Mouse (Mus musculus) lung, postnatal 0 days (tissue): ENCODE measurements around the gene Dnmbp. TPM values are rescaled to one million over a fixed set of nuclear protein-coding genes. Genes with fewer than 3 reads are reported as not detected.

Experiments used
- ATAC-seq: fragments of 200-750 bp; cut with Nextera tagmentation; 2 replicates; pipeline ENCODE4 v1.8.0; 2017; ENCODE audit warnings: moderate library complexity
- DNase-seq: peaks from one replicate; pipeline ENCODE4 v3.0.0-alpha.2; 2016; ENCODE audit warnings: low spot score
- H3K27ac ChIP-seq: fragments of 300-500 bp; sonication (generic); 2 replicates; pipeline ENCODE4 v1.5.1; 2014; ENCODE audit warnings: antibody characterized with exemption, mild to moderate bottlenecking, low read length, mixed read lengths
- H3K27me3 ChIP-seq: fragments of 300-500 bp; sonication (generic); replicated peaks from 2 replicates; pipeline ENCODE4 v1.6.1; 2014; ENCODE audit warnings: low read length, mixed read lengths; ENCODE audit not compliant: insufficient read depth
- H3K36me3 ChIP-seq: fragments of 300-500 bp; sonication (generic); 2 replicates; pipeline ENCODE4 v1.6.1; 2014; ENCODE audit warnings: low read length, mixed read lengths; ENCODE audit not compliant: insufficient read depth
- H3K4me1 ChIP-seq: fragments of 300-500 bp; sonication (generic); 2 replicates; pipeline ENCODE4 v1.6.1; 2014; ENCODE audit warnings: antibody characterized with exemption, low read depth, low read length, mixed read lengths; ENCODE audit not compliant: insufficient read depth
- H3K4me2 ChIP-seq: fragments of 300-500 bp; sonication (generic); replicated peaks from 2 replicates; pipeline ENCODE4 v1.6.1; 2014; ENCODE audit warnings: low read depth, mild to moderate bottlenecking, low read length, moderate library complexity, mixed read lengths
- H3K4me3 ChIP-seq: fragments of 300-500 bp; sonication (generic); 2 replicates; pipeline ENCODE4 v1.5.1; 2014; ENCODE audit warnings: low read depth, low read length
- H3K9ac ChIP-seq: fragments of 300-500 bp; sonication (generic); replicated peaks from 2 replicates; pipeline ENCODE4 v1.6.1; 2014; ENCODE audit warnings: low read depth, mild to moderate bottlenecking
- H3K9me3 ChIP-seq: fragments of 300-500 bp; sonication (generic); 2 replicates; pipeline ENCODE4 v1.6.1; 2016; ENCODE audit warnings: low read length, mixed read lengths
- CTCF ChIP-seq: IDR thresholded peaks from 2 replicates; pipeline ENCODE4 v1.5.1; 2016; ENCODE audit warnings: antibody characterized with exemption, mild to moderate bottlenecking
- EP300 ChIP-seq: IDR thresholded peaks from 2 replicates; pipeline ENCODE4 v1.6.1; 2016; ENCODE audit warnings: antibody characterized with exemption, mild to moderate bottlenecking, control low read depth
- WGBS: fragments of 180-500 bp; shearing (Covaris S2); extraction: QIAGEN DNeasy Blood & Tissue Kit; methylation state at CpG from one replicate; pipeline ENCODE4 v1.1.7; 2014; 5-methylcytosine and 5-hydroxymethylcytosine counted together
- polyA plus RNA-seq: library from polyadenylated mRNA; unstranded; fragments of >200 nt; fragmentation: Nextera tagmentation; extraction: Ambion mirVana; gene quantifications from 2 replicates; pipeline ENCODE4 v1.2.1, GENCODE M21; 2015

The Dnmbp gene
- polyA plus RNA-seq = 10.0 and 10.2 TPM in 2 replicates

DNA sequence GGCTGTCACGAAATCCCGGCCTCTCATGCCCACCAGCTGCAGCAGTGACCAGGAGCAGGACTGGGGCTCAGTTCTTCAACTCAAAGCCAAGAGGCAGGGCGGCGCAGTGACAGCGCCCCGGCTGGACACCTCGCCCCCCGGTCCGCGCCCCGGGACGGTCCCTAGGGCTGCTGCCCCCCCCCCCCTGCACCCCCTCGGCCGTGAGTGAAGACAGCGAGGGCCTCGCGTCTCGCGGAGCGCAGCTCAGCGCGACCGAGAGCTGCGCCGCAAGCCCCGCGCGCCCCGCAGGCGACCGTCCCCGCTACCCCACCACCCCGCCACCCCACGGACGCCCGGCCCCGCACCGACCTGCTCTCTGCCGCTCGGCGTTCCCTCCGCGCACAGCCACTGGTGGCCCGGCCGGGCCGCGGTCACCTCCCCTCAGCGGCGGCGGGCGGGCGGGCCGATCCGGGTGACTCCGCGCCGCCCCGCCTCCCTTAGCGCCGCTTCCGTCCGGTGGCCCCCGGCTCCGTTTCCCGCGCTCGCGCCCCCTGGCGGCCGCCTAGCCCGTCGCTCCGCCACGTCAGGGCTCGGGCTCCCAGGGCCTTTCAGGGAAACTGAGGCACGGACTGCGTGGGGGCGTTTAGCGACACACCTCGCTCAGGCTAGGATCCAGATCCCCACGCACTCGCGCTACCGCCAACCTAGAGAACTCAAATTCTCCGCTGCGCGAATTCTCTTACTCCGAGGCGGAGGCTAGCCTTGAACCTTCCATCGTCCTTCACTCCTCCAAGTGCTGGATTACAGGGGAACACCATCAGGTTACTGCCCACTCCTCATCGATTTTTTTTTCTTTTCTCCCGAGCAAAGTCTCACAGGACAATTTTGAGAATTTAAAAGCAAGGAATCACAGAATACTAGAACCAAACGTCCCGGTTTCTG is at the start of gene Dnmbp:
TSS of gene Dnmbp (minus strand) at position 423 of the 921 bp plus-strand sequence.
- peaks cover 9% of the 10 kb centered on the region for H3K4me1 ChIP-seq
- no peaks in the 10 kb centered on the region for H3K9me3 ChIP-seq
- H3K4me3 ChIP-seq = peak within 1 kb of the TSS; percentile 78
- ATAC-seq (peak; percentile 97), DNase-seq (peak; percentile 92)
- H3K4me2 ChIP-seq = peak within 1 kb of the TSS; percentile 65
- 7% methylated on average over 56 of the region's 94 CpGs for WGBS
- H3K36me3 ChIP-seq = no peaks in the 10 kb centered on the region
- H3K27me3 ChIP-seq = no peaks in the 10 kb centered on the region
- H3K27ac ChIP-seq = peak within 1 kb of the TSS; percentile 81
- peak within 1 kb of the TSS; percentile 58 for H3K9ac ChIP-seq
- TF ChIP-seq EP300 = no peak
- peak; percentile 85 for TF ChIP-seq CTCF

DNA sequence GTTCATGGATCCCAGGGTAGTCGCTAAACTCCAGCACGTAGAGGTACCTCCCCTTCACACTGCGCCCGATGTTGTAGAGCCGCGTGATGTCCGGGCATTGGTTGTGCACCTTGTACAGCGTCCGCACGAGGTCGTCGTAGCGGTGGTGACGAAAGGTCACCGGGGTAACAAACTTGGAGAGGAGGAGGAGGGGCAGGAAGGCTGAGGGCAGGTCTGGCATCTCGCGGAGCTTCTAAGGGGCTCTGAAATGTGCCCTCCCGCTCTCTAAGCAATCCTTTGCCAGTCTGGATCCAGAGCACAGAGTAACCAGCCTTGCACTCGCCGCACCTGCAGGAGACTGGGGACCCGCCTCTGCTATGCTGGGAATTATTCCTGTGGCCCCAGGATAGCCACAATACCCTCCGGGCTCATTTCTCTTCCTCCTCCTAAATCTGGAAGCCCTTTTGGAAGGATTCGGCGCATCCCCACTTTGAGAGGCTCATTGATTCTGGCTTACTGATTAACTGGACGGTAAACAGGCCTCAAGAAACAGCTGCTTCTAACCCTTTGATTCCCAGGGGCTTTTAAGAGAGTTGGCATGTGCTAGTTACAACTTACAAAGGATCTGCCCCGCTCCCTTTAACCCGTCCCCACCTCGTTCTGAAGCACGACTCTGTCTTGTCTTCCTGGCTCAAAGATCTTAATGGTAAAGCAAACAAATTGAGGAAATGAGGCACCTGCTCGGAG is 46.2 kb upstream of the Dnmbp start, which contains the start of gene Cpn1:
TSS of gene Cpn1 (minus strand) at position 488 of the 726 bp plus-strand sequence.
- H3K27ac ChIP-seq = no peak within 1 kb of the TSS

DNA sequence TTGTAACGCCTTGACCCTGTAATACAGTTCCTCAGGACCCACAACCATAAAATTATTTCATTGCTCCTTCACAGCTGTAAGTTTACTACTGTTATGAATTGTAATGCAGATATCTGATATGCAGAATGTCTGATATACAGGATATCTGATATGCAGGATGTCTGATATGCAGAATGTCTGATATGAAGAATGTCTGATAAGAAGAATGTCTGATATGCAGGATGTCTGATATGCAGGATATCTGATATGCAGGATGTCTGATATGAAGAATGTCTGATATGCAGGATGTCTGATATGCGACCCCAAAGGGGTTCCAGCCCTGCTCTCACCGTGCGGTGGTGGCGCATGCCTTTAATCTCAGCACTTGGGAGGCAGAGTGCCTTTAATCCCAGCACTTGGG is 42.0 kb upstream of the Dnmbp start:
- Histone ChIP-seq H3K4me1 (no peaks in the 10 kb centered on the region), H3K9me3 (no peaks in the 10 kb centered on the region), H3K27ac (no peak overlapping the region), H3K4me2 (no peak overlapping the region), H3K4me3 (no peak overlapping the region), H3K36me3 (no peaks in the 10 kb centered on the region), H3K27me3 (no peaks in the 10 kb centered on the region), H3K9ac (no peak overlapping the region)
- TF ChIP-seq CTCF = no peak
- TF ChIP-seq EP300 = no peak
- no peak for DNase-seq
- no peak for ATAC-seq
- WGBS = 79% methylated on average over 5 of the region's 5 CpGs

More for the DNA sequence above, 46.2 kb upstream of the Dnmbp start, which contains the start of gene Cpn1:
- peak within 1 kb of the TSS; percentile 40 for H3K4me2 ChIP-seq
- DNase-seq (peak; percentile 54), ATAC-seq (peak; percentile 75)
- no peaks in the 10 kb centered on the region for H3K36me3 ChIP-seq
- H3K9ac ChIP-seq = no peak within 1 kb of the TSS
- no peaks in the 10 kb centered on the region for H3K9me3 ChIP-seq
- H3K4me3 ChIP-seq = no peak within 1 kb of the TSS; the same call in 1 of the 2 replicates
- no peaks in the 10 kb centered on the region for H3K27me3 ChIP-seq
- TF ChIP-seq CTCF (peak; percentile 53), EP300 (no peak)
- 24% methylated on average over 30 of the region's 30 CpGs for WGBS
- H3K4me1 ChIP-seq = no peaks in the 10 kb centered on the region

DNA sequence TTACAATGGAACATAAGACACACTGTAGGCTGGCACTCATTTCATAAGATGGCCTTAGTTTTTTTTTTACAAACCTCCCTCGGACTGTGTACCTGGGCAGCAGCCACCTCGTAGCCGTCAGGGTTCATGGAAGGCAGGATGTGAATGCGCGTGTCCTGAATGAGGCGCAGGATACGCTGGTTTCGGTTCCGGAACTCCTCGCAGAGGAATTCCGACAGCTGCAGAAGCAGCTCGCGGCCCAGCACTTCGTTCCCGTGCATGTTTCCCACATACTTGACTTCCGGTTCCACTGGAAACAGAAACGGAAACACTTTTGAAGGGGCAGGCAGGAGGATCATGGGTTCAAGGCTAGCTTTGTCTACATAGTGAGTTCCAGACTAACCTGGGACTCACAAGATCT is 40.7 kb upstream of the Dnmbp start:
- WGBS = 90% methylated on average over 17 of the region's 17 CpGs
- DNase-seq (no peak), ATAC-seq (no peak)
- no peaks in the 10 kb centered on the region for H3K4me1 ChIP-seq
- H3K4me3 ChIP-seq = no peak overlapping the region
- H3K36me3 ChIP-seq = no peaks in the 10 kb centered on the region
- no peak overlapping the region for H3K4me2 ChIP-seq
- TF ChIP-seq CTCF (no peak), EP300 (no peak)
- no peak overlapping the region for H3K9ac ChIP-seq
- no peaks in the 10 kb centered on the region for H3K27me3 ChIP-seq
- no peak overlapping the region for H3K27ac ChIP-seq
- no peaks in the 10 kb centered on the region for H3K9me3 ChIP-seq

DNA sequence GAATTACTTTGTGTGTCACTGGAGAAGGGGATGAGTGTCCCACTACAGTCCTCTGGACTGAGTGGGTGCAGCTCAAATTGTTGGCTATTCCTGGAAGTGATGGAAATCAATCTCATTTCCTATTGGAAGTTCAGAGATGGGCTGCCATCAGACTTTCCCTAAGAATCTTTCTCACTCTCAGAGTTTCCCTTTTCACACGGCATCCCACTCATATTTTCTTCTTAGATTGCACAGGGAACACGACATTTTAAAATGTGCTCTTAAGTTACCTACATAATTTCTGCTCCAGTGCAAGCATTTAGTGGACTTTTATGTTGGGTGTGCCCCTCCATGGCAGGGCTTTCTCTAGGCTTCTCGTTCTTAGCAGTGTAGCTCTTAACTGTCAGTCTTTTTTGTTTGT is 37.8 kb upstream of the Dnmbp start:
- ATAC-seq (no peak), DNase-seq (no peak)
- WGBS = 78% methylated on average over 3 of the region's 3 CpGs
- no peak for TF ChIP-seq CTCF
- no peak for TF ChIP-seq EP300
- no peaks in the 10 kb centered on the region for H3K36me3 ChIP-seq
- no peak overlapping the region for H3K9ac ChIP-seq
- H3K4me1 ChIP-seq = no peaks in the 10 kb centered on the region
- no peak overlapping the region for H3K4me2 ChIP-seq
- H3K4me3 ChIP-seq = no peak overlapping the region
- no peaks in the 10 kb centered on the region for H3K27me3 ChIP-seq
- H3K9me3 ChIP-seq = no peaks in the 10 kb centered on the region
- no peak overlapping the region for H3K27ac ChIP-seq

DNA sequence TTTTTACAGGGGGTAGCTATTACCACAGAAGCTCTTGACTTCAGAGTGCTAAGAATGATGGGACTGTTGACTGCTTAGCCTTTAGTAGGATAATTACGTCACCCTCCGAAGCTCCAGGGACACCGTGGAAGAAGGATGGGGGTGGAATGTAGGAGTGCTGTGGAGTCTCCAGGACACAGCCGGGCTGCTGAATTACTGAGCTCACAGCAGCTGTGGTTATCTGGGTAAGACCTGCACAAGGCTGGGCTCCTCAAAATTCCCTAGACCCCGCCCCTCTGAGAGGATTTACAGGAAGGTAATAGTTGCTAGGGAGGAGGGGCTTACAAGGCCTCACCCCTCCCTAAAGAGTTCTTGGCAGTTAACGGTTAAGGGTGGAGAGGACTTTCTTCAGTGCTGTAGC is 36.7 kb upstream of the Dnmbp start:
- Histone ChIP-seq H3K4me1 (no peaks in the 10 kb centered on the region), H3K4me2 (no peak overlapping the region), H3K9me3 (no peaks in the 10 kb centered on the region), H3K9ac (no peak overlapping the region), H3K27me3 (no peaks in the 10 kb centered on the region), H3K27ac (no peak overlapping the region), H3K36me3 (no peaks in the 10 kb centered on the region), H3K4me3 (no peak overlapping the region)
- DNase-seq (peak; percentile 43), ATAC-seq (peak; percentile 53)
- TF ChIP-seq CTCF = no peak
- 40% methylated on average over 6 of the region's 6 CpGs for WGBS
